Mouse (Mus musculus): ENCODE measurements around the gene Smarcc1. TPM values are rescaled to one million over a fixed set of nuclear protein-coding genes. Genes with fewer than 3 reads are reported as not detected.
"Not testable (repeated sequence)": the region's sequence is repeated elsewhere in the genome, so short reads cannot be mapped to it uniquely, and the experiment has no call there.

Smarcc1 gene
- total and polyA plus RNA-seq, 2 experiments from 2014 or later: 34.0 to 57.9 TPM

- Histone ChIP-seq H3K4me1 (ENCODE audit: insufficient read depth, low read length) (peaks cover 5% of the 10 kb centered on the region), H3K36me3 (ENCODE audit: insufficient read depth, low read length) (0 out of 2 replicates have a peak, but pooled peaks cover 2% of the 10 kb centered on the region), H3K9ac (replicated peaks; ENCODE audit: low read length, poor library complexity, severe bottlenecking) (no peak overlapping the region), H3K9me3 (ENCODE audit: low read length) (no peaks in the 10 kb centered on the region), H3K27ac (ENCODE audit: low read depth, low read length) (no peak overlapping the region), H3K4me2 (ENCODE audit: low read depth, low read length, poor library complexity, severe bottlenecking) (no peak overlapping the region), H3K4me3 (ENCODE audit: low read depth, low read length) (no peak overlapping the region), H3K27me3 (ENCODE audit: insufficient read depth, low read length) (no peaks in the 10 kb centered on the region)
- WGBS: 88% methylated on average over 2 of the region's 2 CpGs
- DNase-seq (ENCODE audit: low spot score) (no peak), ATAC-seq (ENCODE audit: low FRiP score) (no peak)
- no peak for TF ChIP-seq CTCF (IDR thresholded peaks at IDR 0.05)
Measured at GRCm38 (mm10) chr9:110123322-110123721, 5.8 kb downstream of the Smarcc1 start.

GRCm38 (mm10) chr9:110124008-110124540 is 6.6 kb downstream of the Smarcc1 start:
- H3K9ac ChIP-seq (replicated peaks; ENCODE audit: low read length, poor library complexity, severe bottlenecking); H3K27ac ChIP-seq (ENCODE audit: low read depth, low read length); H3K4me1 ChIP-seq (ENCODE audit: insufficient read depth, low read length); H3K9me3 ChIP-seq (ENCODE audit: low read length); H3K27me3 ChIP-seq (ENCODE audit: insufficient read depth, low read length); DNase-seq (ENCODE audit: low spot score); H3K4me3 ChIP-seq (ENCODE audit: low read depth, low read length); H3K36me3 ChIP-seq (ENCODE audit: insufficient read depth, low read length); H3K4me2 ChIP-seq (ENCODE audit: low read depth, low read length, poor library complexity, severe bottlenecking); ATAC-seq (ENCODE audit: low FRiP score): not testable (repeated sequence)
- WGBS: 76% methylated on average over 2 of the region's 2 CpGs
- TF ChIP-seq CTCF (IDR thresholded peaks at IDR 0.05): 0 out of 2 replicates have a peak, but pooled peaks have one; percentile 20

GRCm38 (mm10) chr9:110130896-110131524 is 13.5 kb downstream of the Smarcc1 start:
- H3K4me2 ChIP-seq (ENCODE audit: low read depth, low read length, poor library complexity, severe bottlenecking): peak overlapping the region; percentile 67
- no peaks in the 10 kb centered on the region for H3K9me3 ChIP-seq (ENCODE audit: low read length)
- ATAC-seq (ENCODE audit: low FRiP score): no peak
- no peaks in the 10 kb centered on the region for H3K36me3 ChIP-seq (ENCODE audit: insufficient read depth, low read length)
- no peak for TF ChIP-seq CTCF (IDR thresholded peaks at IDR 0.05)
- DNase-seq (ENCODE audit: low spot score): no peak
- no peaks in the 10 kb centered on the region for H3K27me3 ChIP-seq (ENCODE audit: insufficient read depth, low read length)
- H3K27ac ChIP-seq (ENCODE audit: low read depth, low read length): peak overlapping the region; percentile 90
- H3K4me3 ChIP-seq (ENCODE audit: low read depth, low read length): peak overlapping the region; percentile 86
- peaks cover 8% of the 10 kb centered on the region; the same call in 1 of the 2 replicates for H3K4me1 ChIP-seq (ENCODE audit: insufficient read depth, low read length)
- 33% methylated on average over 10 of the region's 10 CpGs for WGBS
- peak overlapping the region; percentile 84 for H3K9ac ChIP-seq (replicated peaks; ENCODE audit: low read length, poor library complexity, severe bottlenecking)

- under 1% methylated on average over 59 of the region's 64 CpGs for WGBS
- Histone ChIP-seq H3K27me3 (ENCODE audit: insufficient read depth, low read length) (no peaks in the 10 kb centered on the region), H3K36me3 (ENCODE audit: insufficient read depth, low read length) (0 out of 2 replicates have a peak, but pooled peaks cover 1% of the 10 kb centered on the region)
Measured at GRCm38 (mm10) chr9:110131525-110132197, 14.2 kb downstream of the Smarcc1 start.

DNA sequence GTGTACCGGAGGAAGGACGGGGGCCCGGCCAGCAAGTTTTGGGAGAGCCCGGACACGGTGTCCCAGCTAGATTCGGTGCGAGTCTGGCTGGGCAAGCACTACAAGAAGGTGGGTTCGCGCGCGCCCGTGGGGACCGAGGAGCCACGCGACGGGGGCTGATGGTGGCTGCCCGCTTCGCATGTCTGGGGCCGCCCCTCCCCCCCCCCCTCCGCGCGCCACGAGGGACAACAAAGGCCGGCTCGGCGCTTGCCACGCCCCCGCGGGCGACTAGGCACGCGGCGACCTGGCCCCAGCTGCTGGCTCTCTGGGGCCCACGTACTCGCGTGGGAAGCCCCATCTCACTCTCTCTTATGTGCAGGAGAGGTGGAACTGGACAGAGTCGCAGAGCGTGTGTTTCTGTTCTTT is 14.7 kb downstream of the Smarcc1 start:
- Histone ChIP-seq H3K9me3 (ENCODE audit: low read length) (no peaks in the 10 kb centered on the region), H3K4me1 (ENCODE audit: insufficient read depth, low read length) (peaks cover 8% of the 10 kb centered on the region; the same call in 1 of the 2 replicates), H3K27me3 (ENCODE audit: insufficient read depth, low read length) (no peaks in the 10 kb centered on the region), H3K4me3 (ENCODE audit: low read depth, low read length) (peak overlapping the region; percentile 86), H3K9ac (replicated peaks; ENCODE audit: low read length, poor library complexity, severe bottlenecking) (peak overlapping the region; percentile 84), H3K27ac (ENCODE audit: low read depth, low read length) (peak overlapping the region; percentile 90), H3K4me2 (ENCODE audit: low read depth, low read length, poor library complexity, severe bottlenecking) (peak overlapping the region; percentile 67), H3K36me3 (ENCODE audit: insufficient read depth, low read length) (peaks cover 3% of the 10 kb centered on the region; the same call in 1 of the 2 replicates)
- TF ChIP-seq CTCF (IDR thresholded peaks at IDR 0.05): no peak
- WGBS: 3% methylated on average over 18 of the region's 38 CpGs
- ATAC-seq (ENCODE audit: low FRiP score) (peak; percentile 67), DNase-seq (ENCODE audit: low spot score) (peak; percentile 45)

More at GRCm38 (mm10) chr9:110131525-110132197, 14.2 kb downstream of the Smarcc1 start:
- ATAC-seq (ENCODE audit: low FRiP score): peak; percentile 98
- Histone ChIP-seq H3K27ac (ENCODE audit: low read depth, low read length) (peak overlapping the region; percentile 90), H3K4me3 (ENCODE audit: low read depth, low read length) (peak overlapping the region; percentile 86), H3K4me1 (ENCODE audit: insufficient read depth, low read length) (peaks cover 8% of the 10 kb centered on the region; the same call in 1 of the 2 replicates), H3K4me2 (ENCODE audit: low read depth, low read length, poor library complexity, severe bottlenecking) (peak overlapping the region; percentile 67), H3K9me3 (ENCODE audit: low read length) (no peaks in the 10 kb centered on the region), H3K9ac (replicated peaks; ENCODE audit: low read length, poor library complexity, severe bottlenecking) (peak overlapping the region; percentile 84)
- no peak for TF ChIP-seq CTCF (IDR thresholded peaks at IDR 0.05)
- DNase-seq (ENCODE audit: low spot score): peak; percentile 99
